Mouse (Mus musculus) thymus, postnatal 4 days (tissue): Measurements from ENCODE around the gene Bicdl1.
A peak's percentile ranks its signal among the peaks of the same experiment; 100 is the strongest.

ENCODE experiments used
- DNase-seq: peaks from one replicate; pipeline ENCODE4 v3.0.0; 2021

Bicdl1 gene

GRCm38 (mm10) chr5:115724422-115724821 lies 7.0 kb downstream of the Bicdl1 start:
- DNase-seq: no peak

- DNase-seq: no peak
These were observed 9.0 kb downstream of the Bicdl1 start for GRCm38 (mm10) chr5:115722188-115722959.

GRCm38 (mm10) chr5:115720761-115721160 lies 10.7 kb downstream of the Bicdl1 start:
- DNase-seq: no peak

- DNase-seq: peak; percentile 29
These were observed 13.7 kb downstream of the Bicdl1 start for GRCm38 (mm10) chr5:115717693-115718092.

- DNase-seq: peak; percentile 56
These were observed 14.3 kb downstream of the Bicdl1 start for GRCm38 (mm10) chr5:115717106-115717505.

GRCm38 (mm10) chr5:115716426-115716825 lies 15.0 kb downstream of the Bicdl1 start:
- peak; percentile 84 for DNase-seq

- DNase-seq: no peak
These were observed 16.7 kb downstream of the Bicdl1 start for GRCm38 (mm10) chr5:115714761-115715160.

GRCm38 (mm10) chr5:115712487-115712886 lies 18.9 kb downstream of the Bicdl1 start:
- DNase-seq: no peak

GRCm38 (mm10) chr5:115711636-115712419 lies 19.6 kb downstream of the Bicdl1 start:
- DNase-seq: peak; percentile 36

- no peak for DNase-seq
These were observed 21.2 kb downstream of the Bicdl1 start for GRCm38 (mm10) chr5:115710171-115710570.

- no peak for DNase-seq
These were observed 22.5 kb downstream of the Bicdl1 start for GRCm38 (mm10) chr5:115708930-115709329.

GRCm38 (mm10) chr5:115701981-115702380 lies 29.4 kb downstream of the Bicdl1 start:
- no peak for DNase-seq

- DNase-seq: no peak
These were observed 30.2 kb downstream of the Bicdl1 start for GRCm38 (mm10) chr5:115701215-115701614.

- DNase-seq: no peak
These were observed 34.6 kb downstream of the Bicdl1 start for GRCm38 (mm10) chr5:115696811-115697210.

GRCm38 (mm10) chr5:115695191-115695770 lies 36.1 kb downstream of the Bicdl1 start:
- DNase-seq: no peak

GRCm38 (mm10) chr5:115693271-115693670 lies 38.1 kb downstream of the Bicdl1 start:
- DNase-seq: no peak

- no peak for DNase-seq
These were observed 44.7 kb downstream of the Bicdl1 start for GRCm38 (mm10) chr5:115686716-115687115.

- DNase-seq: no peak
These were observed 46.3 kb downstream of the Bicdl1 start for GRCm38 (mm10) chr5:115685126-115685525.

- no peak for DNase-seq
These were observed 59.6 kb downstream of the Bicdl1 start for GRCm38 (mm10) chr5:115671846-115672245.

GRCm38 (mm10) chr5:115670406-115670805 lies 61.0 kb downstream of the Bicdl1 start:
- no peak for DNase-seq

- no peak for DNase-seq
These were observed 61.4 kb downstream of the Bicdl1 start for GRCm38 (mm10) chr5:115669974-115670373.

GRCm38 (mm10) chr5:115668986-115669385 lies 62.4 kb downstream of the Bicdl1 start:
- no peak for DNase-seq

- no peak for DNase-seq
These were observed 63.5 kb downstream of the Bicdl1 start for GRCm38 (mm10) chr5:115667894-115668293.

GRCm38 (mm10) chr5:115667210-115667609 lies 64.2 kb downstream of the Bicdl1 start:
- DNase-seq: no peak
